Mouse (Mus musculus): ENCODE data around the gene Apobec2.
"Not testable (repeated sequence)": the region's sequence is repeated elsewhere in the genome, so short reads cannot be mapped to it uniquely, and the experiment has no call there.

Gene Apobec2

GRCm38 (mm10) chr17:48432158-48432980, at the start of gene Apobec2:
TSS of gene Apobec2 (minus strand) at chr17:48432930.
- no peak for DNase-seq (ENCODE audit: low spot score in 2 of 2)

- no peak for DNase-seq (ENCODE audit: low spot score in 2 of 2)
Observed at GRCm38 (mm10) chr17:48479952-48480351, 47.2 kb upstream of the Apobec2 start.

GRCm38 (mm10) chr17:48475444-48475843, 42.7 kb upstream of the Apobec2 start:
- no peak for DNase-seq (ENCODE audit: low spot score in 2 of 2)

GRCm38 (mm10) chr17:48474282-48474681, 41.6 kb upstream of the Apobec2 start:
- DNase-seq (ENCODE audit: low spot score in 2 of 2), result not testable (repeated sequence)

GRCm38 (mm10) chr17:48467395-48468231, 34.9 kb upstream of the Apobec2 start:
- DNase-seq (ENCODE audit: low spot score in 2 of 2), result peak; percentile 62 to 82

GRCm38 (mm10) chr17:48466769-48467394, 34.2 kb upstream of the Apobec2 start:
- no peak for DNase-seq (ENCODE audit: low spot score in 2 of 2)

GRCm38 (mm10) chr17:48463391-48463790, 30.7 kb upstream of the Apobec2 start:
- DNase-seq (ENCODE audit: low spot score in 2 of 2), result no peak

GRCm38 (mm10) chr17:48462096-48462495, 29.4 kb upstream of the Apobec2 start:
- DNase-seq (ENCODE audit: low spot score in 2 of 2), result no peak

- no peak for DNase-seq (ENCODE audit: low spot score in 2 of 2)
Observed at GRCm38 (mm10) chr17:48457971-48458653, 25.4 kb upstream of the Apobec2 start.

GRCm38 (mm10) chr17:48455955-48456354, 23.2 kb upstream of the Apobec2 start:
- no peak for DNase-seq (ENCODE audit: low spot score in 2 of 2)

GRCm38 (mm10) chr17:48454688-48455087, 22.0 kb upstream of the Apobec2 start, which contains the start of gene Unc5cl:
TSS of gene Unc5cl (plus strand) at chr17:48454901.
- no peak for DNase-seq (ENCODE audit: low spot score in 2 of 2)

GRCm38 (mm10) chr17:48454190-48454589, 21.5 kb upstream of the Apobec2 start:
- DNase-seq (ENCODE audit: low spot score in 2 of 2), result no peak

GRCm38 (mm10) chr17:48453489-48453888, 20.8 kb upstream of the Apobec2 start:
- no peak for DNase-seq (ENCODE audit: low spot score in 2 of 2)

- DNase-seq (ENCODE audit: low spot score in 2 of 2), result no peak
Observed at GRCm38 (mm10) chr17:48451753-48452444, 19.2 kb upstream of the Apobec2 start.

GRCm38 (mm10) chr17:48451353-48451675, 18.6 kb upstream of the Apobec2 start, which contains the start of gene Tspo2:
TSS of gene Tspo2 (minus strand) at chr17:48451522.
- no peak for DNase-seq (ENCODE audit: low spot score in 2 of 2)

- no peak for DNase-seq (ENCODE audit: low spot score in 2 of 2)
Observed at GRCm38 (mm10) chr17:48450666-48451352, 18.1 kb upstream of the Apobec2 start.

GRCm38 (mm10) chr17:48447675-48448074, 14.9 kb upstream of the Apobec2 start:
- no peak for DNase-seq (ENCODE audit: low spot score in 2 of 2)

- no peak for DNase-seq (ENCODE audit: low spot score in 2 of 2)
Observed at GRCm38 (mm10) chr17:48443542-48444145, 10.9 kb upstream of the Apobec2 start.

- DNase-seq (ENCODE audit: low spot score in 2 of 2), result no peak
Observed at GRCm38 (mm10) chr17:48442745-48443457, 10.2 kb upstream of the Apobec2 start.

Data from frontal cortex, postnatal 10 days (tissue).